Mouse (Mus musculus) CH12F3 (cell line): ENCODE measurements around the gene Olfr1475.
"Not testable (repeated sequence)": the region's sequence is repeated elsewhere in the genome, so short reads cannot be mapped to it uniquely, and the experiment has no call there.

Experiments
- in situ Hi-C: fragments of 300-500 bp; cut with MboI; formaldehyde crosslinking; loops from 2 replicates; pipeline ENCODE4 v1.14.3; 2020; ENCODE audit warnings: low sequenced_read_pairs

Gene Olfr1475

GRCm38 (mm10) chr19:13480096-13480495 is at the start of gene Olfr1475:
Gene Olfr1475 (minus strand): TSS chr19:13480196.
- in situ Hi-C loops: no loop called here

GRCm38 (mm10) chr19:13527613-13528012 is 47.6 kb upstream of the Olfr1475 start, which contains the start of gene Olfr1480:
Gene Olfr1480 (plus strand): TSS chr19:13527913.
- in situ Hi-C loops: no loop called here

- in situ Hi-C loops: no loop called here
These were observed 20.2 kb upstream of the Olfr1475 start, which contains the start of gene Olfr1477 for GRCm38 (mm10) chr19:13500246-13500645. Gene Olfr1477 (plus strand): TSS chr19:13500546.

DNA sequence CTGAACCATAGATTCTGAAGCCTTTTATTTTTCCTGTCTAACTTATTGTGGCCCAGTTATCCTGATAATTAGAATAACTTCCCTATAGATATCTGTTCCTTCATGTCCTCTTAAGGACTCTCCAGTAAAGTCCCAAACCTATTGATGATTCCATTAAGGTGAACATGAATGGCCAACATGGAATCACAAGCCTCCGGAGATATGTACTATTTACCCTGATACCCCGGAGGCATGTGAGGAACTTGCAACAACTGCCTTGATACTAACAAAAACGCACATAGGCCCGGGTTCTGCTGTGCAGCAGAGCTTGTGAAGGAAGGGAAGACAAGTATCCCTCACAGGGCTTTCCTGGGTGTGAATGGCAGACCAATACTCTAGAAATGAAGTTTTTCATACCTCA is 10.7 kb downstream of the Olfr1475 start, which contains the start of gene Olfr1474:
Olfr1474 (plus strand) TSS at position 301 of the 400 bp plus-strand sequence.
- in situ Hi-C loops: not testable (repeated sequence)

DNA sequence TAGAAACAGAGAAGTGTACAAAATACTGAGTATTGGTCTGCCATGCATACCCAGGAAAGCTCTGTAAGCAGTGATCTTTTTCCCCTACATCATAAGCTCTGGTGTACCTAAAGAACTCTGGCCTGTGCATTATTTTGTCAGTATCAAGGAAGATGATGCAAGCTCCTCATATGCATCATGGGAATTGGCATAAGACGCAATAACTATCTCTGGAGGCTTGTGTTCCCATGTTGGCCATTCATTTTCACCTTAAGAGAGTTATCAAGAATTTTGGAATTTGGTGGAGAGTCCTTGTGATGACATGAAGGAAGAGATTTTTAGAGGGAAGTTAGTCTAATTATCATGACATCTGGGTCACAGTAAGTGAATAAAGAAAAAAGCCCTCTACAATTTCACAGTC is 24.0 kb downstream of the Olfr1475 start, which contains the start of gene Olfr1472:
Olfr1472 (minus strand) TSS at position 101 of the 400 bp plus-strand sequence.
- in situ Hi-C loops: no loop called here

DNA sequence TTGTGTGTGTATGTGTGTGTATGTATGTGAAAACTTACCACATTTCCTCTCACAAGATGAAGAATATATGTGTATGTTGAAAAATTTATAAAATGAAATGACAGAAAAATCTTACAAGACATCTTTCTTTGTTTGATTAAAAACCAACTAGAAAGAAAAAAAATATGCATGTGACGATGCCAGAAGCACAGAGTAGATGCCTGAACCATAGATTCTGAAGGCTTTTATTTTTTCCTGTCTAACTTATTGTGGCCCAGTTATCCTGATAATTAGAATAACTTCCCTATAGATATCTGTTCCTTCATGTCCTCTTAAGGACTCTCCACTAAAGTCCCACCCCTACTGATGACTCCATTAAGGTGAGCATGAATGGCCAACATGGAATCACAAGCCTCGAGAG is 36.9 kb downstream of the Olfr1475 start, which contains the start of gene Olfr1471:
Olfr1471 (plus strand) TSS at position 301 of the 400 bp plus-strand sequence.
- in situ Hi-C loops: not testable (repeated sequence)
